Mouse (Mus musculus): ENCODE results near the gene Id2.

GRCm38 (mm10) chr12:25141311-25141710 is 44.4 kb upstream of the Id2 start:
- no peak for TF ChIP-seq EP300 (IDR thresholded peaks at IDR 0.05; ENCODE audit: insufficient read depth, low read depth, low read length)
- no peak for TF ChIP-seq CTCF (IDR thresholded peaks at IDR 0.05)
- no peak for TF ChIP-seq POLR2A (IDR thresholded peaks at IDR 0.05; ENCODE audit: insufficient read depth, low read depth, low read length)

All from heart, adult 2 months (tissue).